Mouse (Mus musculus) B cell, adult (primary cell): ENCODE measurements around the gene Timm50. TPM values are rescaled to one million over a fixed set of nuclear protein-coding genes. Genes with fewer than 3 reads are reported as not detected.

ENCODE experiments used
- total RNA-seq: library from RNA; stranded (reverse); gene quantifications from 4 replicates; pipeline ENCODE4 v1.2.4, GENCODE M21; 2023; ENCODE audit not compliant: inconsistent age

Gene Timm50
- total RNA-seq: 38.7 to 46.9 TPM (median 40.5 TPM) in 4 replicates

DNA sequence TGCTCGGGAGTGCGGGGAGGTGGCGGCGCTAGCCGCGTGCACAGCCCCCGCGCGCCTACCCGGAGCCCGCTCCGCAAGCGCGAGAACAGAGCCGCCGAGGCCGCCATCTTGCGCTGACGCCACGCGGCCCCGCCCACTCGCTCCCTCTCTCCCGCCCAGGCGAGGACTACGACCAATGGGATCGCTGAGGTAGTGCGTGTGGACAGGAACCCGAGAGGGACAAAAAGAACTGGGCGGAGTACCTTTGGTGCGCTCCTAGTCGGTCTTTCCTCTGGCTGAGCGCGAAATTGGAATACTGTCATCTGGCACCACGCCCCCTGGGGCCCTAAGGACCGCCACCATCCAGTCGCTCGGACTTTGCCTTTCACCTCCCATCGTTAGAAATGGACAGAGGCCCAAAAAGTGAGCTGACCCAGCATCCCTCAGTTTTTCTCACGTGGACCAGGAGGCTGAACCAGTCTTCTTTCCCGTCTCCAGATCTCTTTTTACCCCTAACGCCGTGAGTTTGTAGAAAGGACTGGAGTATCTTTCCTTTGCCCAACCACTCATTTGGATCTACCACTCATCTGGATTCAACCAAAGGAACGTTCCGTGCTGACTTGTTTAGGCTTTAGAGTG lies at the start of gene Timm50:
TSS of gene Timm50 (minus strand) at position 147 of the 618 bp plus-strand sequence.

DNA sequence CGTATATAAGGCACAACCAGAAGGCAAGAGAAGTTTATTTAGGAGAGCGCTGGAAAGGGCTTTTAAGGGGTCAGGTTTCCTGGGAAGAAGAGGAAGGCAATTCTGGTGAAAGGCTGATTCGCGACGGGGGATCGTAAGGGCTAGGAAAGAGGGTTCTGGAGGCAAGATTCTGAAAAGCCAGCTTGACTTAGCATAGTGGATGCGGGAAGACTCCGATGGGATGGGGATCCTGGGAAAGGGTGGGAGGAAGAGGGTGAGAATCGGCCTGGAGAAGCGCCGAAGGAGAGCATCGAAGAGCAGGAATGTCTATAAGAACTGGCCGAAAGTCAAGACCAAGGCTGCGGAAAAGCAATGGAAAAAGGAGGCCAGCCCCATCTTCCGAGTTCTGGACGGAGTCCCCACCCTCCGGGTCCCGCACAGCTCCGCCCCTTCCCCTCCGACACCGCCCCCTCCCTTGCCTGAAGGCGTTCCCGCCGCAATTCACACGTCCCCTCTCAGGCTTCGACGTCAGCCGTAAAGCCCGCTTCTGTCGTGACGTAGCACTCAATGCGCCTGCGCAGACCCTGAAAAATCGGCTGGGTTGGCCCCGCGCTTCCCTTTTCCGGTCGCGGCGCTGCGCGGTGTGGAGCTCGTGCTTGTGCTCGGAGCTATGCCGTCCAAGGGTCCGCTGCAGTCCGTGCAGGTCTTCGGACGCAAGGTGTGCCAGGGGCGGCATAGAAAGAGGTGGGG lies 38.4 kb upstream of the Timm50 start, which contains the start of gene Rps16:
TSS of gene Rps16 (plus strand) at position 498 of the 729 bp plus-strand sequence.

DNA sequence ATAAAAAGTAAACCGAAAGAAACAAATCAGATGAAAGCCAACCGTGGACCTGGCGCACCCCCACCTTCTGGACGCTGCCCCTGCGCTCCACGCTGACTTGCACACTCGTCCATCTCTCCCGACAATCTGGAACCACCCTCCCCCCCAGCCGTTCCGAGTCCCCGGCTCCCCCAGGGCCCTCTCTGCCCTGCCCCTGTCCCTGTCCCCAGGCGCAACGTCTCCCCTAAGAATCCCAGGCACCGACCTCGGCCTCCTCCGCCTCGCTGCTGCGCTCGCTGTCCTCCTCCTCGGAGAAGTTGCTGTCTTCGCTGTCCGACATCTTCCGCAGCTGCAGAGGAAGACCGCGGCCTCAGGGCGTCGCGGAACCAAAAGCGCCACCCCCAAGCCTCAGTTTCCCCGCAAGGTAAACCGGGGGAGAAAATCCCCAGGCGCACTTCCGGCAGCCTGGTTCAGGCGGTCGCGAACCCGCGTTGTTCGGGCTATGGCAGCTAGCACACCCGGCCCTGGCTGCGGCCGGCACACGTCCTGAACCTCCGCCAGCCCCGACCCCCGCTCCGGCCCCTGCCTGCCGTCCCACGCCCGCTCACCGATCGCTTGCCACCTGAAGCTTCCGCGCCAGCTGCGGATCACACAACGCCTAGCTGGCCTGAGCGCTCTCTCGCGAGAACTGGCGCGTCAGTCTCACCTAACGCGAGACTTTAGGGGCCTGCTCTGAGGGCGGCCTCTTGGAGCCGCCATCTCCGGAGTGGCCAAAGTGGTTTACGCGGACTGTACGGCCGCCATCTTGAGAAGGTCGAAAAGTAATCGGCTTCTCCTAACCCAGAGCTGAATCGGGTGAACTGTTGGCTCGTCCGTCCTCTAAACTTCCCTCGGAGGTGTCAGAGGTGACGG lies 26.5 kb upstream of the Timm50 start, which contains the start of gene Supt5:
TSS of gene Supt5 (minus strand) at position 639 of the 891 bp plus-strand sequence.

DNA sequence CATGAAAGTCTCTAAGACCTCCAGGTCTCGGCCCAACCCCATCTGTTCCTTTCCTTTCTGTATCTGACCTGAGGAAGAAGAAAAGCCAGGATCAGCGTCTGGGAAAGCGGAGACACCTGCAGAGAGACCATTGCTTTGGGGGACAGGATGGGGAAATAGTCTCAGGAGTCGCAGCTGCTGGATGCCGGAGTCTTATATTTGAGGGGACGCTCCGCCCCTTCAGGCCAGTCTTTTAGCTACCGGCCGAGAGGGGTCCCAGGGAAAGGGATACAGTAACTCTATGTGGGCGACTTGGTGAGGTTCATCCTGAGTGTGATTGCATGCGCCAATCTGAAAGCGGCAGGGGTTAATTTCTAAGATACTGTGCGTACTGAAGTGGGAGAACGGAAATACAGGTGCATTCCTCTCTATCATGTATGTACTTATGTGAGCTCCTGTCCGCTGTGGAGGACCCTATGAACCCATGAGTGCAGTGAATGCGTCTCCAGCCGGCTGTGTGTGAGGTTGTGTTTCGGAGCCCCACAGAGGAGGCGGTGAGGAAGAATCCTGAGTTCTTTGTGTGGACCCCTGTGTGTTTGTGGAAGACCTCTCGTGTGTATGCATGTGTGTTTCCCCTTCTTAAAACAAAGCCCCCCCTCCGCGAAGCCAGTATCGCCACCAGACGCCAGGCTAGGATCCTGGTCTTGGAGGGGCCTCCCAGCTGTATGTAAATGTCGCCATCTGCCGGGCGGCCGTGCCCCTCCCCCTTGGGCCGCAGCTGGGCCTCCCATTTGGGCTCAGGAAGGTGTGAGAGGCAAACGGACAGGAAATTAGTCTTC lies 10.0 kb downstream of the Timm50 start, which contains the start of gene Dll3:
TSS of gene Dll3 (minus strand) at position 623 of the 818 bp plus-strand sequence.

DNA sequence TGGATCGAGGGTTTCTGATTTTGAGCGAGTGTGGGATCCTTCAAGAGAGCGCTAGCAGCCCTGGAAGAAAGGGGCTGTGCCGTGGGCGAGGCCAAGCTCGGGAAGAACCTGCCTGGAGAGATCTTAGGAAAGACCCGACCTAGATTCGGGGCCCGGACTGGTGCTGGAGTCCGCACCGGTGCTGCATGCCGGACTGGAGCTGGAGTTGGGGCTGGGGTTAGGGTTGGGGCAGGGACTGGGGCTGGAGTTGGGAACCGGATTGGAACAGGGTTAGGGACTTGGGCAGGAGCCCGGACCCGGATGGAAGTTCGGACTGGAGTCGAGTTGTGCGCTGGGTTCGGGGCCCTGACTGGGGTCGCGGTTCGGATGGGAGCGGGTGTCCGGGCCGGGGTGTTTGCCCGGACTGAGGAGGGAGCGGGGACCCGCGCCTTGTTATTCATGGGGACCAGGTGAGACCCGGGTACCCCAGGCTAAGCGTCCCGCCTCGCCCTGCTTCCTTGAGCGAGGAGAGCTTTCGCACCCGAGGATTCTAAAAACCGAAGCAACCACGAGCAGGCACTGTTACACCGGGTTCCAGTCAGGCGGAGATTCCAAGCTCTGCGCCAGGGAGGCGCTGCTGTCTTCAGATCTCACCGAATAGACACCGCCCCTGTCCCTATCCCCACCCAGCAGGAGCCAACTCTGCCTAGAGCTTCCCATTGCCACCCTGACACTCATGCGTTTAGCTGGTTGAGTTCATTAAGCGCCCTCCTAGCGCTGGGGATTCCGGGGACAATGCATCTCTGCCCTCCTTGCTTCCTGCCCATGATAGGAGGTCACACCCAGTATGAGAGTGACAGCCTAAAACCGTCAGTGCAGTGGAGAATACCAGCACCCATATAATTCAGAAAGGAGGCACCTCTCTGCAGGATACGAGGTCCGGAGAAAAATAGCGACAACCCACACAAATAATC lies 21.0 kb downstream of the Timm50 start, which contains the start of gene Selenov:
TSS of gene Selenov (minus strand) at position 549 of the 953 bp plus-strand sequence.

DNA sequence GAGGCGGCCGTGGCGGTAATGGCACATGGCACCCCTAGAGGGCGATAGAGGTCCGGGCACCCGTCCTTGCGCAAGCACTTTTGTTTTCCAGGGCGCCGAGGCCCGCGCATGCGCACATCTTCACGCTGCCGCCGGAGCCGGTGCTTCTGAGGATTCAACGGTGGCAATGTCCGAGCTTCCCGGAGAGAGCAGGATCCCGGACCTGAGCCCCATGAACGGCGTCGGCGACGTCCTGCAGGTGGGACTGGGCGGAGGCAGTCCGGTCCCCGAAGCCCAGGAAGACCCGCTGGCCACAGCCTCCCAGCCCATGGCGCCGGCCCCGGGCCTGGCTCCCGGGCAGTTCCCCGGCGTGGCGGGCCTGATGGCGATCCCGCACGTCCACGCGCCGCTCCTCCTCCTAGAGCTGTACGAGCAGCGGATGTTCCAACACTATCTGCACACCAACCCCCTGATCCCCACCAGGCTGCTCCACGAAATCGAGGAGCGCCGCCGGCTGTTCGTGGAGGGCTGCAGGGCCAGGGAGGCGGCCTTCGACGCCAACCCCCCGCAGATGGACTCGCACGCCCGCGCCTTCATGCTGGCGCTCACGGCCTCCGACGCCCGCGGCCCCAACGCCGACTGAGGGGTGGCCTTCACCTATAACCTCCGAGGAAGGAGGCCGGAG lies 34.1 kb downstream of the Timm50 start, which contains the start of gene Eid2b:
TSS of gene Eid2b (plus strand) at position 125 of the 664 bp plus-strand sequence.

DNA sequence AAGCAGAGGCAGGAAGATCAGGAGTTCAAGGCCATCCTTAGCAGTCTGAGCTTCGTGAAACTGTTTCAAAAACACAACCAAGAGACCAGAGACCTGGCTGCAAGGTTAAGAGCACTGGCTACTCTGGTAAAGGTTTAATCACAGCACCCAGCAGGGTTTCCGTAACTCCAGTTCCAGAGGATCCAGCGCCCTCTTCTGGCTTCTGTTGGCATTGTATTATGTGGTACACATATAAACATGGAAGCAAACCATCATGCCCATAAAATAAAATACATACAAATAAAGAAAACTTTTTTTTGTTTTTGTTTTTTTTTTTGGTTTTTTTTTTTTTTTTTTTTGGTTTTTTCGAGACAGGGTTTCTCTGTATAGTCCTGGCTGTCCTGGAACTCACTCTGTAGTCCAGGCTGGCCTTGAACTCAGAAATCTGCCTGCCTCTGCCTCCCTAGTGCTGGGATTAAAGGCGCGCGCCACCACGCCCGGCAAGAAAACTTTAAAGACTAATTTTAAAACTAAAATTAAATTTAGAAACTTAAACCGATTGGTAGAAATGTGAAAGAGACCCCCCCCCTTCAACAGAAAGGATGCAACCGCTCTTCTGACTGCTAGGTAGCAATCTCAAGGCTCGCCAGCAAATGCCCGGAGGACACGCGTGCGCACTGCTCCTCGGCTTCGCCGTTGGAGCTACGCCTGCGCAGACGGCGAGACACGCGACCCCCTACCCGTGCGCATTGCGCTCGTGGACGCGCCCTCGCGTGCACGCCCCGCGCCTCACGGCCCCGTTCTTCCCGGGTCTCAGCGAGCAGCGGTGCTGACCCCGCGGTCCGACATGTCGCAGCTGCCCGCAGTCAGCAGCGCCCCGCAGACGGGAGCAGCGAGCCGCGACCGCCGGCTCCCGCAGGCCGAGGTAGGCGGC lies 44.5 kb downstream of the Timm50 start, which contains the start of gene Eid2:
TSS of gene Eid2 (plus strand) at position 753 of the 913 bp plus-strand sequence.

Other genes starting within 250 kb of the Timm50 start
- not detected in 4 replicates for gene Fcgbp, start 240.8 kb downstream of the Timm50 start, total RNA-seq
- gene 9530053A07Rik, start 182.6 kb downstream of the Timm50 start, total RNA-seq: not detected in 4 replicates
- gene Fbl, start 142.4 kb downstream of the Timm50 start, total RNA-seq: 234 to 240 TPM (median 237 TPM) in 4 replicates
- gene Dyrk1b, start 132.6 kb downstream of the Timm50 start, total RNA-seq: 20.5 to 23.5 TPM (median 21.3 TPM) in 4 replicates
- gene Eid2, start 44.2 kb downstream of the Timm50 start, total RNA-seq: 1.1 to 1.7 TPM (median 1.2 TPM) in 4 replicates
- gene Eid2b, start 34.3 kb downstream of the Timm50 start, total RNA-seq: 2.6 to 4.1 TPM (median 3.5 TPM) in 4 replicates
- not detected in 4 replicates for gene Selenov, start 20.9 kb downstream of the Timm50 start, total RNA-seq
- not detected in 4 replicates for gene Dll3, start 9.8 kb downstream of the Timm50 start, total RNA-seq
- 158 to 171 TPM (median 163 TPM) in 4 replicates for gene Supt5, start 26.7 kb upstream of the Timm50 start, total RNA-seq
- gene Rps16, start 38.6 kb upstream of the Timm50 start, total RNA-seq: 3,144 to 3,281 TPM (median 3,251 TPM) in 4 replicates
- 130 to 140 TPM (median 135 TPM) in 4 replicates for gene Plekhg2, start 60.5 kb upstream of the Timm50 start, total RNA-seq
- gene Zfp36, start 68.2 kb upstream of the Timm50 start, total RNA-seq: 825 to 993 TPM (median 925 TPM) in 4 replicates
- gene Med29, start 80.6 kb upstream of the Timm50 start, total RNA-seq: 14.1 to 19.0 TPM (median 15.8 TPM) in 4 replicates
- 151 to 162 TPM (median 156 TPM) in 4 replicates for gene Paf1, start 80.9 kb upstream of the Timm50 start, total RNA-seq
- gene Gmfg, start 125.4 kb upstream of the Timm50 start, total RNA-seq: 241 to 264 TPM (median 247 TPM) in 4 replicates
- gene Lrfn1, start 139.9 kb upstream of the Timm50 start, total RNA-seq: 0.93 to 1.6 TPM (median 1.2 TPM) in 4 replicates
- not detected in 4 replicates for gene Ifnl2, start 198.4 kb upstream of the Timm50 start, total RNA-seq
- not detected in 4 replicates for gene Ifnl3, start 210.8 kb upstream of the Timm50 start, total RNA-seq
- gene Sycn, start 228.8 kb upstream of the Timm50 start, total RNA-seq: not detected in 4 replicates
- gene Nccrp1, start 235.2 kb upstream of the Timm50 start, total RNA-seq: not detected in 4 replicates